Mouse (Mus musculus) 3T3-L1 (cell line): Measurements from ENCODE around the gene Ggt1.
"Not testable (repeated sequence)": the region's sequence is repeated elsewhere in the genome, so short reads cannot be mapped to it uniquely, and the experiment has no call there.

Experiments
- DNase-seq: peaks from one replicate; pipeline ENCODE4 v3.0.0-alpha.2; 2015; ENCODE audit warnings: low read depth, low spot score

The Ggt1 gene

DNA sequence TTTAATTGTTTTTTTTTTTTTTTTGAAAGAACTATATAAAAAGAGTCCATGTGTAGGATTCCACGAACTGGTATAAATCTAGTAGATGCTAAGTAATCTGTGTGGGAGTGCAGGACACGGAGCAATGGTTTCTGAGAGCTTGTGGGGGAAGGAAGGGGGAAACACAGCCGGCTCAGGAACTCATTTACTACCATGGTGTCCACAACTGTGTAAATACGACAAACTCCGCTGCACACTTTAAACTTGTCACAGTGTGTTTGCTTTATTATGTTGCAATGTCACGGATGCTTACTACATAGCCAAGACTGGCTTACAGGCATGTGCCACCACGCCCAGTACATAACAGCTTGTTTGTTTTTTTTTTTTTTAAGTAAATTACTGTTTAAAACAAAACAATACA lies 11.5 kb upstream of the Ggt1 start:
- no peak for DNase-seq

GRCm38 (mm10) chr10:75551175-75551574 lies 10.2 kb upstream of the Ggt1 start:
- no peak for DNase-seq

GRCm38 (mm10) chr10:75552106-75552505 lies 9.3 kb upstream of the Ggt1 start:
- DNase-seq: no peak

- DNase-seq: no peak
These were observed 8.5 kb upstream of the Ggt1 start for GRCm38 (mm10) chr10:75552701-75553450.

- peak; percentile 46 for DNase-seq
These were observed 7.3 kb upstream of the Ggt1 start for GRCm38 (mm10) chr10:75554090-75554489.

- DNase-seq: no peak
These were observed 5.8 kb upstream of the Ggt1 start for GRCm38 (mm10) chr10:75555557-75555956.

GRCm38 (mm10) chr10:75556026-75556425 lies 5.4 kb upstream of the Ggt1 start:
- peak; percentile 11 for DNase-seq

- DNase-seq: no peak
These were observed 2.9 kb upstream of the Ggt1 start for GRCm38 (mm10) chr10:75558515-75558914.

- no peak for DNase-seq
These were observed 2.2 kb upstream of the Ggt1 start for GRCm38 (mm10) chr10:75559041-75559675.

DNA sequence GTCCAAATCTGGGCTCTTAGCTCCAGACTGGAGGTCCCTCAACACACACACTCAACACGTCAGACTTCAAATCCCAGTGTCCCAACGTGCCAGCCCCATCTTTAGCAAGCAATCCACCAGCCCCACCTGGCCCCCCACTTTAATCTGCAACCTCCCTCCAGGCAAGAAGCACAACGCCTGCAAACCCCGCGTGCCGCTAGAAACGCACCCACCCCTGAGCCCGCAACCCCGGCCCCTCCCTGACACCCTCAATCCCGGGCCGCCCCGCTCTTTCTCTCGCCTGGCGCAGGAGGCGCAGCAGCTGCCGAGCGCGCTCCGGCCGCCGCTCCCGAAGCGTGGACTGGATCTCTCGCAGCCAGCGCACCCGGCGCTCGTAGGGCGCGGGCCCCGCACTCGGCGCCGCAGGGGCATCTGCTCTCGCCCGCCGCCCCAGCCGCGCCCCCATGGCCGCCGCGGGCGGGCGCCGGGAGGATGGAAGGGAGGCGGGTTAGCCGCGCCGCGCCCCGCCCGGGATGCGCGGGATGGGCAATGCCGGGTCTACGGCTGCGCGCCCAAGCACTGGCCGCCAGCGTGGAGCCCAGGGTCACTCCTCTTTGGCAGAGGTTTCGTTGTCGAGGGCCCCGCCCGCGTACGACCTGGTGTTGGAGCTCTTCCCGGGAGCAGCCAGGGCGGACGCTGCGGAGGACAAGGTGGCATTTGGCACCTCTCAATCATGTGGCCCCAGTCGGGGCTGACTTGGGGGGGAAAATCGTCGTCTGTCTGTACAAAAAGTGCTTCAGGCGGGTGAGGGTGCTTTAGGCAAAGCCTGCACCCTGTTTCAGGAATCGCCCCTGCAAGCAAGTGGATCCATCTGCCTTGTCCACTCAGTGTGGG lies 1.5 kb upstream of the Ggt1 start, which contains the start of gene Lrrc75b:
Lrrc75b (minus strand) TSS at position 655 of the 873 bp plus-strand sequence.
- no peak for DNase-seq

DNA sequence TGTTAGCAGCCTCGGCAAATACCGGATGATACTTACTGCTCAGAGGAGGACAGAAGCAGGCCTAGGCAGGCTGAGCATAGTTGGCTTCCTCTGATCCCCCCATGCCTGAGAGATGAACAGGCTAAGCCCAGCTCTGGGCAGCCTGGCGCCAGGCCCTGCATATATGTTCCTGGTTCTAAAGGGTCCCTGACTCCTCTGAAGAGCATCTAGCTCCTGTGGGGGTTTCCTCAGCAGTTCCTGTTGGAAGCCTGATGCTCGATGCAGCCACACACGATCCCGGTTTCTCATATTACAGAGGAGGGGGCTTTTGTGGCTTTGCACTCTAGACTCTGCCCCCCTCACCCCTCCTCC lies 880 bp upstream of the Ggt1 start:
- no peak for DNase-seq

- no peak for DNase-seq
These were observed 1.2 kb downstream of the Ggt1 start for GRCm38 (mm10) chr10:75562596-75562995.

DNA sequence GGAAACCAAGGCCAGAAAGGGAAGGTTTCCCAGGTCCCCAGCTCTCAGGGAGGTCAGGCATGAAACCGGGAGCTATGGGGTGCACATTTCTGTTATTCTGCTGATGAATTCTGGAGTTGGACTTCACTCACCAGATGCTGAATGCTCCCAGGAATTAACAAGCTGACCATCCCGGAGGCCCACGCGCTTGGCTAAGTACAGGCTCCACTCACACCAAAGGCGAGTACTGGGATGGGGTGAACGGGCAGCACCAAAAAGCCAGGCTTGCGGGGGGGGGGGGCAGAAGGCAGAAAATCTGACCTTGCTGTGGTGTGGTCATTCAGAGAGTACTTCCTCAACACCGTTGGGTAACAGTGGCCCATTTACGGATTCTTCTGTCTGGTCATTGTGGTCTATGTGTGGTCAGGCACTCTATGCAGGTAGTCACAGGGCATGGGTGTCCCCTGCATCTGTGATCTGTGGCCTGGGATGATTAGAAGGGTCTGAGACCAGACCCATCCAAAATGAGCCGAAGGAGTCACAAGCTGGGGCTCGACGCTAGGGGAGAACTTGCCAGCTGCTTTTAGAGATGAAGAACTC lies 3.4 kb downstream of the Ggt1 start:
- DNase-seq: no peak

- DNase-seq: no peak
These were observed 4.0 kb downstream of the Ggt1 start for GRCm38 (mm10) chr10:75565436-75565835.

DNA sequence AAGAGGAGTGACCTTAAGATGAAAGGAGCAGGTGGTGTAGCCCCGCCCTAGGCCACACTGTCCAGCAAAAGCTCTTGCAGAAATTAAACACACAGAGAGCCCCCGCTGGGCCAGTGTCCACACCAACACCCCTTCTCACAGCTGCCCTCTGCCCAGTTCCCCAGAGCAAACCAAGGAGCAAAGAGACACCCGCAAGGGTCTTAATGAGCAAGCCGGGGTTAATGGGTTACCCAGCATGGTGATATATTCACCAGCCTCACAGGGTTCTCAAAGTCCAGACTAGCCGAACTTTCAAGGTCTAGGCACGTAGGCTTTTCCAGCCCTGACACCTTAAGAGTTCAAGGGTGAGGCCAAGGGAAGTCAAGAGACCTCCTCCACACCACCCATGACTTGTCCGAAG lies 4.5 kb downstream of the Ggt1 start:
- DNase-seq: no peak

DNA sequence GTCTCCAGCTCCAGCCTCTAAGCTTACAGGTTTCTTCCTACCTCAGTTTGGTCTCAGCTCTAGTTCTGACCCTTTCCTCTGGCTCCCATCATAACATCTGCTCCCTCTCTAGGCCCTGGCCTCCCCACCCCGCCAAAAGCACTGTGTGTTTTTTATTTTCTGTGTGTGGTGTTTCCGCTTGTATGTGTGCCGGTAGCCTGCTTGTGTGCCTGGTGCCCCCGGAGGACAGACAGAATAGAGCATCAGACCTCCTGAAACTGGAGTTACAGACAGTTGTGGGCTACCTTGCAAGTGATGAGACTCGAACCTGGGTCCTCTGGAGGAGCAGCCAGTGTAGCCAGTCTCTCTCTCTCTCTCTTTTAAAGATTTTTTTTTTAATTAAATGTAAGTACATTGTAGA lies 4.9 kb downstream of the Ggt1 start:
- no peak for DNase-seq

- DNase-seq: not testable (repeated sequence)
These were observed 5.4 kb downstream of the Ggt1 start for GRCm38 (mm10) chr10:75566765-75567164.

GRCm38 (mm10) chr10:75568029-75568428 lies 6.6 kb downstream of the Ggt1 start:
- no peak for DNase-seq

GRCm38 (mm10) chr10:75568441-75568840 lies 7.0 kb downstream of the Ggt1 start:
- no peak for DNase-seq

GRCm38 (mm10) chr10:75568851-75569250 lies 7.4 kb downstream of the Ggt1 start:
- DNase-seq: no peak

DNA sequence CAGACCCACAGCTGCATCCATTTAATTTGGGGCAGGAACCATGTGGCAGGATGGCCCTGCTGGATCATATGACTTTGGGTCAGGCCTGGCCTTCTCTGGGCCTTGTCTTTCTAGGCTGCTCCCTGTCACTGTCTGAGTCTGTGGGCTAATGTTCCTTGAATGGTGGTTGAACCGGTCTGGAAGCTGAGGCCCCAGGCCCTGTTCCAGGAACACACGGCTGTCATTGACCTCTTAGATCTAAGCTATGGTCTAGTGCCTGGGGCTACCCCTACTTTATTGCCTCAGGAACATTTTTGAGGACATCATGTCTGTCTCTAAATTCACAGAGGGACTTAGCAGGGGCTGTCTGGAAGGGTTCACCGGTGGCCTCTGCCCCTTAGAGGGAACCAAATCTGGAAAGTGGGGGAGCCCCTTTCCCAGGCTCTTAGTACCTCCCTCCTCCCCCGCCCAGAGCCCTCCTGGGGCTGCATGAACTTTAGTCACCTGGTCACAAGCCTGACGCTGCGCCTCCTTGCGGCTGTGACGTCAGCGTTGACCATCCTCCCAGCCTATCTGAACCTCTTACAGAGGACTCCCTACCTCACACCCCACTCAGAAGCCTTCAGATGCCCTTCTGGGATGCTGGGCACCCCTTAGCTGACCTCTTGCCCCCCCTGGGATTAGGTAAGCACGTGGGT lies 9.7 kb downstream of the Ggt1 start:
- no peak for DNase-seq
